Mouse (Mus musculus): ENCODE measurements around the gene Adgrg5.

DNA sequence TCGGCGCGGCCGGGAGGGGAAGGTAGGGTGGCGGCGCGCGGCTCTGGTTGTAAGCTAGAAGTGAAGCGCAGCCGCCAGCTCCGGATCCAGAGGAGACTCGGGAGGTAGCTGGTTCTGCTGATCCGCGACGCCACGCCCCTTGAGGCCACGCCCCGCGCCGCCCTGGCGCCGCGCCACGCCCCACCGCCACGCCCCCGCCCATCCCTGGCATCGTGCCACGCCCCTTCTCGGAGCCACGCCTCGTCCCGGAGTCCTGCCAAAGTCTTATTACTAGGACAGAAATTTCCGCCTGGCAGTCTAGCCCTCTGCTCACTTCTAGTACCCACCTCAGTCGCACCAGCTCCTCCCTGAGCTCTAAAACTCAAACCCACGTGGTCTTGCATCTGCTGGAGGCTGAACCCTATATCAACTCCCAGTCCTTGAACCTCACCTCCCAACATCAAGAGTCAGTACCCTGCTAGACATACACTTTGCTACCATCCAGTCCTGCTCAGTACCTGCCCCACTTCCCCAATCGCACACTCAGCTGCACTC, 47.2 kb upstream of the Adgrg5 start, which contains the start of gene Dok4:
- TF ChIP-seq CTCF (IDR thresholded peaks at IDR 0.05; ENCODE audit: borderline replicate concordance, control insufficient read depth, extremely low read depth, insufficient read depth, low read length, poor library complexity), result no peak
- TF ChIP-seq POLR2A (IDR thresholded peaks at IDR 0.05; ENCODE audit: control insufficient read depth, extremely low read depth, insufficient read depth, low read length, poor library complexity), result no peak

Measured in thymus, adult 2 months (tissue).